Mouse (Mus musculus) B cell, adult 62 days (primary cell): ENCODE measurements around the gene Ptcd1. TPM values are rescaled to one million over a fixed set of nuclear protein-coding genes. Genes with fewer than 3 reads are reported as not detected.

Experiments
- total RNA-seq: library from RNA; stranded (reverse); gene quantifications from 4 replicates; pipeline ENCODE4 v1.2.4, GENCODE M21; 2023

Ptcd1 gene
- total RNA-seq = 16.7 to 22.1 TPM (median 20.1 TPM) in 4 replicates

DNA sequence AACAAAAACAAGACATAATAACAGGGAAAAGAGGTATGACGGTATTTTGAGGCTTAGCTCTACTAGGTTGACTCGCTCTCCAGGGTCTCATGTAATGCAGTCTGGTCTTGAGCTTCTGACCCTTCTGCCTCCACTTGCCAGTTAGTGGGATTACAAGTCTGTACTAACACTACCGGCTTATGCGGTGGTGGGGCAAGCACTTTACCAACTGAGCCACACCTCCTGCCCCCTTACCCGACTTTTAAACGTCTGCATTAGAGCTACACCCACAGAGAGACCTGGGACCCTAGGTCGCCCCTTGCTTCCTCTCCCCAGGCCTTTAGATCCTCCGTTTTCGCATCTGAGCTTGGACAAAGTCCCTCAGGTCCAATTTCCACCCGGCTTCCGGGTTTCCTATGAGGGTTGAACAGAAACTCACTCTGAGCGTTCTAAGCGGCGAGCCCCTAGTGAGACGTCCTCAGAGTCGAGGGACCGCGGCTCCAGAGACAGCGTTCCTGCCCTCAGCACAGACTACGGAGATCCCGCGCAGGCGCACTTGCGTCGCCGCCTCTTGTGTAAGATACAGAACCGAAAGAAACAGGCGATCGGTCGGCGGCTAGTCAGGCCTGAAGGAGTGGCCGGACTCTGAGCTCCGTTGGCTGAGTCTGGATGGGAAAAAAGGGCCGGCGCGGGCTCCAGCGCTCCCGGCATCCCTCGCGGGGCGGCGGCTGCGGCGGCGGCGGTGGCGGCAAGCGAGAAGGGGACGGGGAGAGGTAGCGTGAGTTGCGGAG is at the start of gene Ptcd1, which contains the start of gene Cpsf4:
Gene Ptcd1 (minus strand): TSS at position 573 of the 770 bp plus-strand sequence.
Gene Cpsf4 (plus strand): TSS at position 678 of the 770 bp plus-strand sequence.

DNA sequence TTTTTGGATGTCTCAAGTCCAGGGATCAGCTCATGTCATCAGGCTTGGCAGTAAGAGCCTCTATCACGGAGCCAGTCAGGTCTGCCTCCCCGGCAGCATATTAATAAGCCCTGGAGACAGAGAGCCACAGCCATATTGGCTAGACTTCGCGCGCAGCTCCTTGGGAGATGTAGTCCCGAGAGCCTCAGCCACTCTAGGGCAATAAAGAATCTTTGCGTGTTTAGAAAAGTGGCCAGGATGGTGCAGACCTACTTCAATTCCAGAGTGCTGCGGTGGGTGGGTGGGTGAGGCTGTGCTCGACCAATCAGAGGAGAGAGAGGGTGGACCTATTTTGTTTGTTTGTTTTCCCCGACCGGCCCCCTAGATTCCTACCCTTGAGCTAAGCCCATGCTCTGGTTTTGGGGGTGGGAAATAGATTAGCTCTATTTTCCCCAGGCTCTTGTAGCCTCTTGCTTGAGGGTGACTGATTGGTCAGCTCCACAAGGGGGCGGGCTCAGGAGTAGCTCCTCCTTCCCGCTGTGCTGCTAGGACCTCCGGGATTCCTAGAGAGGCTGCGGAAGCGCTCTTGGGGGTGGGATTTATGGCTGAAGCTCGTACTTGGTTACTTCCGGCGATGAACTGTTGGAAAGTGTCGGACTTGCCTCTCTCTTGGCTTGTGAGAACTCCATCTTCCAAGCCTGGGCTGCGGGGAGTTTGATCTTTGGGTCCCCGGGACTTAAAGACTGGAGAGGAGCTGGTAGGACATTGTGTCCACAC is 37.2 kb upstream of the Ptcd1 start, which contains the start of gene Zkscan5:
Gene Zkscan5 (plus strand): TSS at position 627 of the 756 bp plus-strand sequence.

DNA sequence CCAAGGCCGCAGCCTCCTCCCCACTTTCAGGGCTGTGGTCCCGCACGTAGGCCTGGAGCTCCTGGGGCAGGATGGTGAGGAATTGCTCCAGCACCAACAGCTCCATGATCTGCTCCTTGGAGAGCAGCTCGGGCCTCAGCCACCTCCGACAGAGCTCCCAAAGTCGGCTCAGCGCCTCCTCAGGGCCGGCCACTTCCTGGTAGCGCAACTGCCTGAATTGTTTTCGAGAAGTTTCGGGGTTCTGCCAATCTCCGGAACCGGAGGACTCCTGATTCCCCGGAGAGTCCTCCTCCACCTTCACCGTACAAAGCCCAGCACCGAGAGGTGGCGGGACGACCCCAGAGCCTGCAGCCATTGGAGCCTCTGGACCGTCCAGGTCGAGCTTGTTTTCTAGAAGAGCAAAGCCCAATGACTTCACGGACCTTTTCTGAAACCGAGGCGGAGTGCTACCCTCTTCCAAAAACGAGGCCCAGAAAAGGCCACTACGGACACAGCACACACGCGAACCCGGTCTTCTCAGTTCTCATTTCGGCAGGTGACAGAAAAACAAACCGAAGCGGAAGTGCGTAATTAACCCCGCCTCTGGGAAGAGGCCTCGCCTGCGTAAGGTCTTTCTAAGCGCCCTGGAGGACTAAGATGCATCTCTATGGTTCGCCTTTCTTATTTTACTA is 34.5 kb upstream of the Ptcd1 start, which contains the start of gene Zkscan14:
Gene Zkscan14 (minus strand): TSS at position 548 of the 671 bp plus-strand sequence.

DNA sequence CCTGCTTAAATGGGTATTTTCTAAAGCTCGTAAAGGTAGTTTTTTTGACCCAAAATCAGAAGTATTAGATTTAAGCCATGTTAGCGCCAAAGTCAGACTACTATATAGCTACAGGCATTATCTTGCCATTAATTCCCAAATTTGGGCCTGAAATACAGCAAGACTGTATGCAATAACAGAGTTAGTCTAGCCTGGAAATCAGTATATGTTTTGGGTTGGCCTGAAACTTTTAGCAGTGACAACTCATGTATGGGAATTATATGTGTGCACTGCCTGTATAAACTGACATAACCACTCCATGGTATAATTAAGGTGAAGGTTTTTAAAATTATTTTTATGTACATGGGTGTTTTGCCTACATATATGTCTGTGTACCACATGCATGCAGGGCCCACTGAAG is 25.1 kb upstream of the Ptcd1 start, which contains the start of gene Atp5j2:
Gene Atp5j2 (minus strand): TSS at position 101 of the 400 bp plus-strand sequence.

DNA sequence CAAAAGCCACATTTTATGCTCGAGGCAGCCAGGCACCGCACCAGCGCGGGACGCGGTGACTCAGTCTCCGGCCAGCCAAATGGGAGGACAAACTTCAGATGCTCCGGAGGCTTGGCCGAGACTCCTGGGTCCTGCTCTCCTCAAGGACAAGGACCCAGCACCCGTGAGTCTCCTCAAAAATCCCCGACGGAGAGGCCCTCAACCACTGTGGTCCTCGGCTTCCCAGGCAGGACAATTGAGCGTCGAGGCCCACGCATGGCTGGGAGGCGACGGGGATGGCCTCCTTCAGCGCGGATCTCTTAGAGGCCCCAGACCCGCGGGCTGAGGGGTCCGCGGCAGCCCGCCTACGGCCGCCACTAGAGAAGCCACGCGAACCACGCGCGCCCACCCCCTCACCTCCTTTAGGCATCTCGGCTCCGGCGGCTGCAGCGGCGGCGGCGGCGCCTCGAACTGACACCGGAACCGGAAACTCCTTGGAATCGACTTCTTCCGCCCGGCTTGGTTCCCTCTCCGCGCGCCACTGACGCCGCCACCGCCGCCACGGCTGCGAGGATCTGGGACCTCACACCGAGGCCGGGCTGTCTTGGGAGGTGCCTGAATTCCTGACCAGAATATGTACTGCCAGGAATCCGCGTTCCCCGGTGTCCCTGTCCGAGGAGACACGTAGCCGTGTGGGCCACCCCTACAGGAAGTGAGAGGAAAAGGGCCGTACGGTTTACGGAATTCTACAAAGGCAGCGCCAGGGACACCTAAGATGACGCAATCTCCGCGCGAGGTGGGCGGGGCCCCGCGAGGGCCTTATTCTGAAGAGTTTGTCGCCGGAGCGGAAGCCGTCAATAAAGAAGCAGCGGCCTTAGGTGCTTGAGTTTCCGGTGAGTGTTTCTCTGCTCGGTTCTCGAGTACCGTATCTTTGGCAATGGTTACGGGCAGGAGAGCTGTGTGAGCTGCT is 27.1 kb downstream of the Ptcd1 start, which contains the start of the genes Pdap1 and Bud31:
Gene Pdap1 (minus strand): TSS at position 668 of the 949 bp plus-strand sequence.
Gene Bud31 (plus strand): TSS at position 792 of the 949 bp plus-strand sequence.

DNA sequence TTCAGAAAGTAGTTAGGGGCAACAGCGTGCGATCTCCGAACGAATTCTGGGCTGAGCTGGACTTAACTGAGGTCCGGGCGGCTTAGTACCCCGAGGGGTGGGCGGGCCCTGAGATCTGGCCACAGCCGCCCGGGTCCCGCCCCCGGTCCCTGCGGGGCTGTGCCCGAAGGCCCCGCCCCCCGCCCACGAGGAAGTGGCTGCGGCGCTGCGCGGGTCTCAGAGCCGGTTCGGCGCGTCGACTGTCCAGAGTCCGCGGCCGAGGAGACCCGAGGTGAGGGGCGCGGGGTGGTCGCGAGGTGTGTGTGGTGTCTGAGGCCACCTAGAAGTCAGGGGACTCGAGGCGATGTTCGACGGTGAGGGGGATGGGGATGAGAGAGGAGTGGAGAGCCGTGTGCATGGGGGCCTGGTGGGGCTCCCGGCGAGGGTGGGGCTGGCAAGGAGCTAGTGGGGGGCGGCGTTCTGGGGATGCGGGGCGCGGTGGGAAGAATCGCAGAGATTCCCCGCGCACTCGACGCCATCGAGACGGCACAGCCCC is 52.8 kb downstream of the Ptcd1 start, which contains the start of gene Arpc1b:
Gene Arpc1b (plus strand): TSS at position 145 of the 535 bp plus-strand sequence.

Other genes starting within 250 kb of the Ptcd1 start
- gene Smurf1, start 201.3 kb downstream of the Ptcd1 start, total RNA-seq = 22.4 to 27.4 TPM (median 25.2 TPM) in 4 replicates
- not detected in 4 replicates for gene Gm4871, start 134.4 kb downstream of the Ptcd1 start, total RNA-seq
- not detected in 4 replicates for gene 1700018F24Rik, start 124.1 kb downstream of the Ptcd1 start, total RNA-seq
- 93.6 to 105 TPM (median 99.4 TPM) in 4 replicates for gene Arpc1a, start 83.3 kb downstream of the Ptcd1 start, total RNA-seq
- gene Kpna7, start 83.1 kb downstream of the Ptcd1 start, total RNA-seq = not detected in 4 replicates
- 434 to 448 TPM (median 440 TPM) in 4 replicates for gene Arpc1b, start 52.9 kb downstream of the Ptcd1 start, total RNA-seq
- 43.4 to 52.0 TPM (median 47.8 TPM) in 4 replicates for gene Pdap1, start 26.9 kb downstream of the Ptcd1 start, total RNA-seq
- gene Bud31, start 26.7 kb downstream of the Ptcd1 start, total RNA-seq = 222 to 230 TPM (median 230 TPM) in 4 replicates
- 36.2 to 42.6 TPM (median 38.4 TPM) in 4 replicates for gene Cpsf4, start 105 bp upstream of the Ptcd1 start, total RNA-seq
- 128 to 151 TPM (median 137 TPM) in 4 replicates for gene Atp5j2, start 25.0 kb upstream of the Ptcd1 start, total RNA-seq
- 30.8 to 34.9 TPM (median 31.8 TPM) in 4 replicates for gene Zkscan14, start 34.8 kb upstream of the Ptcd1 start, total RNA-seq
- gene Zkscan5, start 37.5 kb upstream of the Ptcd1 start, total RNA-seq = 9.0 to 10.5 TPM (median 10.1 TPM) in 4 replicates
- 73.3 to 88.8 TPM (median 82.3 TPM) in 4 replicates for gene Zfp655, start 64.6 kb upstream of the Ptcd1 start, total RNA-seq
- 30.8 to 41.1 TPM (median 35.0 TPM) in 4 replicates for gene Zscan25, start 113.4 kb upstream of the Ptcd1 start, total RNA-seq
- not detected in 4 replicates for gene Cyp3a57, start 178.2 kb upstream of the Ptcd1 start, total RNA-seq